8 mouse cellular contexts compared by ENCODE assay signal in the genomic region with DNA sequence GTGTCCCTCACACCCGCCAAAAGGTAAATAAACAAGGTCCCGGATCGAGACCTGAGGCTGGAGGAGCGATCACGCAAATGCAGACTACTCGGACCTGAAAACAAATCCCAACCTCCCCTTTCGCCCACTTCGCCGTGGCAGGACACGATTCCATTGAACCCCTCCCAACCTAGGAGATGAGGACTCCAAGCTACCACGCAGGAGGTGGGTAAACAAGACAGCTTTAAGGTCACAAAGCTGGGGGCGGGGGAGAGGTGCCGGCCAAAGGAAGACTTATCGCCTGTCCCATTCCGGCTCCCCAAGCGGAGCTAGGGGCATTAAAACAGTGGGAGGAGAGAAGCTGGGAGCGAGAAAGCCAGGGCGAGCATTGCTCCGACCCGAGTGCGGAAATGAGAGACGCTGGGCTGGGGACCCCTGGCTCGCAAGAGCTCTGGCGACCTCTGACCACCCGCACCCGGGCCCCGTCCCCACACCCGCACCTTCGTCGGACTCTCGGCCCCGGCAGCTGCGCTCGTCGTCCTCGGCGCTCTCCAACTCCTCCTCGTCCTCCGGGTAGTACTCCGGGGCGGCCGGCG. TPM values are rescaled to one million over a fixed set of nuclear protein-coding genes. Genes with fewer than 3 reads are reported as not detected.
DNase-seq lines count a peak whose midpoint lies in the region; ATAC-seq and TF ChIP-seq lines count a peak whose summit lies in the region.

No protein-coding gene starts in this region.

- TF ChIP-seq CTCF in left cerebral cortex, adult 2 months (IDR thresholded peaks at IDR 0.05): no peak

- H3K9me3 ChIP-seq in heart, embryonic 12.5 days (replicated peaks): no peaks in the 10 kb centered on the region

- H3K36me3 ChIP-seq in heart, embryonic 12.5 days: peaks cover 34% of the 10 kb centered on the region

- no peaks in the 10 kb centered on the region for H3K27me3 ChIP-seq in heart, embryonic 12.5 days (replicated peaks)

- H3K4me3 ChIP-seq in left cerebral cortex, adult 2 months: peak overlapping the region; percentile 96
- peak overlapping the region; percentile 86 for H3K4me3 ChIP-seq in heart, embryonic 12.5 days

- peak; percentile 30 to 31 for DNase-seq in left cerebral cortex, adult 2 months (ENCODE audit: extremely low spot score in 1 of 2, low spot score in 2 of 2)
- DNase-seq in left cerebral cortex, adult 9 months (ENCODE audit: low spot score in 2 of 2): no peak
- DNase-seq in ZHBTc4 (ENCODE audit: low read depth, low spot score): peak; percentile 64
- peak; percentile 50 for DNase-seq in embryo, embryonic 11 days
- DNase-seq in kidney, postnatal 10 days: peak; percentile 66
- peak; percentile 49 for DNase-seq in mesoderm, embryonic 11.5 days (ENCODE audit: low read depth, low spot score)
- DNase-seq in testis, postnatal 14 days (ENCODE audit: low spot score): peak; percentile 53

- under 1% methylated on average over 43 of the region's 43 CpGs for WGBS in heart, embryonic 12.5 days

- peak; percentile 5; the same call in 1 of the 2 replicates for ATAC-seq in heart, embryonic 12.5 days (ENCODE audit: insufficient number of reproducible peaks, low FRiP score)

- 0 out of 2 replicates have a peak, but pooled peaks cover 9% of the 10 kb centered on the region for H3K4me1 ChIP-seq in heart, embryonic 12.5 days (replicated peaks)

- peak overlapping the region; percentile 99 for H3K4me2 ChIP-seq in heart, embryonic 12.5 days

- H3K9ac ChIP-seq in heart, embryonic 12.5 days: peak overlapping the region; percentile 90

- intact Hi-C loops in left cerebral cortex, adult 2 months (cut with DNase I): loop anchor here (5.0 kb wide), 3 partner anchors 172 to 382 kb away; a partner anchor contains a TSS

- peak overlapping the region; percentile 99 for H3K27ac ChIP-seq in left cerebral cortex, adult 2 months
- H3K27ac ChIP-seq in heart, embryonic 12.5 days (ENCODE audit: poor library complexity, severe bottlenecking): peak overlapping the region; percentile 75

RNA-seq across cellular contexts. Expression of a gene that starts 0.6 kb away (rescaled TPM):
- total RNA-seq in left cerebral cortex, adult 2 months (2021): 100 to 1,000 TPM; 117 to 141 TPM
- polyA plus RNA-seq in heart, embryonic 12.5 days (2016; fragmentation: Nextera tagmentation; extraction: Ambion mirVana): 74.4 and 75.2 TPM in 2 replicates

RNA-seq across cellular contexts. Expression of a gene that starts 4.6 kb away (rescaled TPM):
- 10 to 100 TPM; 52.5 to 54.7 TPM for total RNA-seq in left cerebral cortex, adult 2 months (2021)
- polyA plus RNA-seq in heart, embryonic 12.5 days (2016; fragmentation: Nextera tagmentation; extraction: Ambion mirVana): 11.6 and 13.3 TPM in 2 replicates

Comparison
In these comparisons a context has a peak if more than half of its experiments do, and no peak if none do; other contexts are left out.
1. DNase-seq: peak in left cerebral cortex, adult 2 months (2 of 2), ZHBTc4 (single experiment), embryo, embryonic 11 days (single experiment), kidney, postnatal 10 days (single experiment), mesoderm, embryonic 11.5 days (single experiment) and testis, postnatal 14 days (single experiment); none in left cerebral cortex, adult 9 months (0 of 2).